Mouse (Mus musculus): ENCODE data around the gene Spin2c. TPM values are rescaled to one million over a fixed set of nuclear protein-coding genes. Genes with fewer than 3 reads are reported as not detected.
A peak's percentile ranks its signal among the peaks of the same experiment; 100 is the strongest.

Gene Spin2c
- 21.0 and 22.4 TPM in 2 replicates for polyA plus RNA-seq (2015; fragmentation: Nextera tagmentation; extraction: Ambion mirVana)

DNA sequence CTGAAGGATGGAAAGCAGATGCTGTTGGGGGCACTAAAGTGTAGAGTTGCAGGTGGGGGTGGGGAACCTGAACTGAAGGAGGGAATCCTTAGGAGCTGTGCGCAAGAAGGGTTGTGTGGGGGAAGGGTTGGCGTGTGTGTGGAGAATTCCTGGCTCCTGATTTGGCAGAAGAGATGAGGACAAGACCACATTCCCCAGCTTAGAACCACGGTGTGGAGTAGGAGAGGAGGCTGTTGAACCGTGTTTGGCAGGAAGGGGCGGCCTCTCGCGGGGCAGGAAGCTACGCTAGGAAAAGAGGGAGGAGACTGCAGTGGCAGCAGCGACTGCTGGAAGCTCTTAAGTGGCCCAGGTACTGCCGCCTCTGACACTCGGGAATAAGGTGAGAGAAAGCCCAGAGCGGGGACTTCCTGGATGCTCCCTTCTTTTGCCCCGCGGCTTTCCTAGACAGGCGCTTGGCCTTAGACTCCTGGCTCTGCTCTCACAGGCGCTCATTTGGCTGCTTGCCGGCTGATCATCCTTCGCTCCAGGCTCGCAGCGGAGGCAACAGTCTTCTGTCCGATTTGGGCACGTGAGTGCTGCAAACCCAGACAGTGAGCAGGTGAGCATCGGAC lies at the start of gene Spin2c:
Gene Spin2c (plus strand): TSS at position 275 of the 611 bp plus-strand sequence.
- Histone ChIP-seq H3K27me3 (no peaks in the 10 kb centered on the region), H3K9ac (peak within 1 kb of the TSS; percentile 70), H3K4me3 (peak within 1 kb of the TSS; percentile 52), H3K4me2 (peak within 1 kb of the TSS; percentile 52), H3K36me3 (no peaks in the 10 kb centered on the region), H3K4me1 (replicated peaks) (peaks cover 3% of the 10 kb centered on the region; the same call in 1 of the 2 replicates), H3K9me3 (no peaks in the 10 kb centered on the region), H3K27ac (peak within 1 kb of the TSS; percentile 70)
- WGBS = 13% methylated on average over 23 of the region's 23 CpGs
- peak; percentile 97 for ATAC-seq (ENCODE audit: low FRiP score)

DNA sequence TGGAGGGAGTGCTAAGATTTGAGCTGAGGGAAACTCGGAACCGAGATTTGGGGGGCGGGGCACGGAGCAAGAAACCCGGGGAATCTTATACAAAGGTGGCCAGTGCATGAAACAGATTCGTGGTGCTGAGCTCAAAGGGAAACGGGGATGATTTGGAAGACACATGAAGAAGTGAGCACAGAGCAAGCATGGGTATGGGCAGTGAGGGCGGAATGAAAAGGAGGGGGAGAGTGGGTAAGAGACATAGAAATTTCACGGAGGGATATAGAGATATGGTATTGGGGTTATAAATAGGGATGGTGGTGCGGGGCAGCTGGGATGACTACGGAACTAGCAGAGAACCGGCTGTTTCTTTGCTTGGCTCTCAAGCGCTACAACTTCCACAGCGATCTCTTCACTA lies 581 bp downstream of the Spin2c start:
- peaks cover 3% of the 10 kb centered on the region; the same call in 1 of the 2 replicates for H3K4me1 ChIP-seq (replicated peaks)
- 24% methylated on average over 14 of the region's 14 CpGs for WGBS
- H3K4me3 ChIP-seq = peak overlapping the region; percentile 52

More for the DNA sequence above, 581 bp downstream of the Spin2c start:
- peak overlapping the region; percentile 70 for H3K9ac ChIP-seq
- H3K36me3 ChIP-seq = no peaks in the 10 kb centered on the region
- H3K9me3 ChIP-seq = no peaks in the 10 kb centered on the region
- peak overlapping the region; percentile 52 for H3K4me2 ChIP-seq
- ATAC-seq (ENCODE audit: low FRiP score) = peak; percentile 70
- H3K27ac ChIP-seq = peak overlapping the region; percentile 70; the same call in 1 of the 2 replicates
- no peaks in the 10 kb centered on the region for H3K27me3 ChIP-seq

Other genes with a start within 250 kb of the Spin2c start
- 3.3 and 3.6 TPM in 2 replicates for gene Kctd12b, start 135.8 kb upstream of the Spin2c start, polyA plus RNA-seq (2015; fragmentation: Nextera tagmentation; extraction: Ambion mirVana)
- 120 and 125 TPM in 2 replicates for gene Nbdy, start 108.6 kb upstream of the Spin2c start, polyA plus RNA-seq (2015; fragmentation: Nextera tagmentation; extraction: Ambion mirVana)
- not detected in 2 replicates for gene Samt1, start 180.4 kb downstream of the Spin2c start, polyA plus RNA-seq (2015; fragmentation: Nextera tagmentation; extraction: Ambion mirVana)
- not detected in 2 replicates for gene 4921511M17Rik, start 201.6 kb downstream of the Spin2c start, polyA plus RNA-seq (2015; fragmentation: Nextera tagmentation; extraction: Ambion mirVana)
- not detected in 2 replicates for gene Gm10057, start 222.8 kb downstream of the Spin2c start, polyA plus RNA-seq (2015; fragmentation: Nextera tagmentation; extraction: Ambion mirVana)

All from hindbrain, embryonic 13.5 days (tissue).